Mouse (Mus musculus) liver, adult 2 months (tissue): Measurements from ENCODE around the gene Lipf.

ENCODE experiments used
- CTCF ChIP-seq: fragments of 200-500 bp; IDR thresholded peaks from 2 replicates; pipeline ENCODE4 v1.5.1; 2011; ENCODE audit warnings: low read depth, low read length, control low read depth
- POLR2A ChIP-seq: fragments of 200-500 bp; IDR thresholded peaks from 2 replicates; pipeline ENCODE4 v1.6.1; 2011; ENCODE audit warnings: low read length, control low read depth; ENCODE audit not compliant: insufficient read depth; ENCODE audit errors: extremely low read depth

GRCm38 (mm10) chr19:33979007-33979406, 18.0 kb downstream of the Lipf start:
- TF ChIP-seq POLR2A, result no peak
- 0 out of 2 replicates have a peak, but pooled peaks have one; percentile 13 for TF ChIP-seq CTCF
